Mouse (Mus musculus) hematopoietic stem cell, adult 5-6 weeks (primary cell): ENCODE data around the gene Exosc1. TPM values are rescaled to one million over a fixed set of nuclear protein-coding genes. Genes with fewer than 3 reads are reported as not detected.

Experiments used
- ATAC-seq, 2 experiments: fragments of 125-278 bp in 1 of 2; replicated peaks in 1 of 2; 2 replicates each; pipeline ENCODE4 v1.8.0; 2016 to 2017; ENCODE audit warnings: inconsistent platforms in 2 of 2, mild to moderate bottlenecking in 2 of 2, moderate number of reproducible peaks in 2 of 2, low read depth in 1 of 2, moderate TSS enrichment in 1 of 2; ENCODE audit not compliant: low FRiP score in 2 of 2, poor library complexity in 2 of 2, severe bottlenecking in 2 of 2, insufficient read depth in 1 of 2, low TSS enrichment in 1 of 2
- total RNA-seq: library from RNA; stranded (forward); fragments of 172-1452, 232-1000 nt; gene quantifications from 2 replicates; pipeline ENCODE4 v1.2.3, GENCODE M21; 2017

The Exosc1 gene
- total RNA-seq, 1 experiment from 2014 or later = 50.7 TPM

DNA sequence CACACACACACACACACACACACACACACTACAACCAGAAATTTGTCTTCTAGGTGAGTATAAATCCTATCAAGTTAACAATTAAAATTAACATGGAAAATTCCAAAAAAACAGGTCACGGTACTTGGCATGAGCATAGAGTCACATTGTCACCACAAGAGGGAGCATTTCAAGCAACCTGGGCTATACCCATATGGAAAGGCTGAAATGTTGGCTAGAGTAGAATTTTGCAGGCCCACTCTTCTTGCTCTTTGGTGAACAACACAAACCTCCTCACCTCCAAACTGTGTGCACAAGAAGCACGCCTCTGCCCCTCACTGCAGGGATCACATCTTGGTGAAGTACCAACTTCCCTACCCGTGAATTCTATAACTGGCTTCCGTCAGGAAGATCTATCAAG, 34.4 kb downstream of the Exosc1 start:
- no peak for ATAC-seq

DNA sequence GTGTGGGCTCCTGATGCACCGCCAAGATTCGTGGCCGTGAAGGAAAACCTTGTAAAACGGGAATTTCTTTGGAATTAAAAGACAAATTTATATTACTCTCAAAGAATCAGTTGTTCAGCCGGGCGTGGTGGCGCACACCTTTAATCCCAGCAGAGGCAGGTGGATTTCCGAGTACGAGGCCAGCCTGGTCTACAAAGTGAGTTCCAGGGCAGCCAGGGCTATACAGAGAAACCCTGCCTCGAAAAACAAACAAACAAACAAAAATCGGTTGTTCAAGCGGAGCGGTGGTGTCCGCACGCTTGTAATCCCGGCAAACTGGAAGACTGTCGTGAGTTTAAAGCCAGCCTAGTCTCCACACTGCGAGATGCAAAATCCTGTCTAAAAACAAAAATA, 36.9 kb downstream of the Exosc1 start:
- no peak for ATAC-seq

GRCm38 (mm10) chr19:41895460-41896318, 37.5 kb downstream of the Exosc1 start, which contains the start of gene Rrp12:
TSS of gene Rrp12 (minus strand) at chr19:41896173.
- ATAC-seq = peak; percentile 72 to 84

DNA sequence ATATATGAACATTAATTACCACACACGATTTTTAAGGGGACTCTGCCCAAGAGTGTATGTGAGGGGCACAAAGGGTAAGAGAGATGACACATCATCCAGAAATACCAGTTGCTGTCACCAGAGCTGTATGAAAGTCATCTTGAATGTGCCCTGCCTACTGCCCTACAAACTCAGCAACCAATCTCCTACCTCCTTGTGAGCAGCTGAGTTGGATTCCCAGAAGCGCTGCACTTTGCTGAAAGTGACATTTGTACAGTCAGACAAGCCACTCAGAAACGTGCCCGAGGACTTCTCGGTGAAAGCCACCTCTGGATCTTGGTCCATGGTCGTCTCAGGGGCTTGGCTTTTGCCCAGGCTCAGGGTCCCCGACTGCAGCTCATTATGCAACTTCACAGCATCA, 38.3 kb downstream of the Exosc1 start:
- no peak for ATAC-seq

DNA sequence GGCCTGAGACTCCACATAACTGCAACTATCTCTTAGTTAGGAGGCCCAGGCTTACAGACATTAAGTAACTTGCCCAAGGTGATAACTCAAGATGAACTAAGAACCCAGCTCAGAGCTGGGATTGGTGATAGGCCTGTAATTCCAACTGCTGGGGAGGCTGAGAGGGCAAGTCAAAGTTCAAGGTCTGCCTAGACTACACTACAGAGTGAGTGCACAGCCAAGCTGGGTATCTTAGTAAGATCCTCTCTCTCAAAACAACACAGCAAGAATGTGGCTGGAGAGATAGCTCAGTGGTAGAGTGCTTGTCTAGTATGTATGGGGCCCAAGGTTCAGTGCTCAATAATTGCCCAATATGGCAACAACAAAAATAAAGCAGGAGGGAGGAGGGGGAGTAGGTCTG, 45.0 kb downstream of the Exosc1 start:
- no peak for ATAC-seq

GRCm38 (mm10) chr19:41883882-41884281, 49.3 kb downstream of the Exosc1 start:
- ATAC-seq = no peak

DNA sequence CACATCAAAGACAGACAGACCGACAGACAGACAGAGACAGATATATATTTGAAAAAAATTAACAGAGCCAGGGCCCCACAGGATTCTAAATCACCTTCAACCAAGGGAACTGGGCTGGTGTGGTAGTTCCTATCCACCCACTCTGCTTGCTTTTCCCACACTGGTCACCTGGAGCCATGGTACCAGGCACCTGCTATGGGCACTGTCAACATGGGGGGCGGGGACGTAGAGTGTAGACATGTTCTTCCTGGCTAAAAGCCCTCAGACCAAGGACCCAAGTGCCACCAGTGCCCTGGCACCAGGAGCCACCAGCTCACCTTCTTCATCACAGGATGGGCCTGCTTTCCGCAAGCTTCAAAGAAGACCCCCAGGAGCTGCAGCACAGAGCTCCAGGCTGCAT, 51.4 kb downstream of the Exosc1 start:
- no peak for ATAC-seq

- 0 out of 4 replicates have a peak, but pooled peaks of 1 of the 2 experiments have one; percentile 37 for ATAC-seq
These were observed 58.9 kb downstream of the Exosc1 start for GRCm38 (mm10) chr19:41874356-41874755.

Other genes starting within 250 kb of the Exosc1 start
- 0.13 TPM in 1 of 2 replicates, not detected in the other for gene Slit1, start 189.8 kb downstream of the Exosc1 start, total RNA-seq
- 17.8 and 26.8 TPM in 2 replicates for gene Arhgap19, start 131.4 kb downstream of the Exosc1 start, total RNA-seq
- 11.4 and 16.7 TPM in 2 replicates for gene Frat1, start 103.5 kb downstream of the Exosc1 start, total RNA-seq
- gene Frat2, start 85.3 kb downstream of the Exosc1 start, total RNA-seq = 28.0 and 33.7 TPM in 2 replicates
- 12.2 and 18.9 TPM in 2 replicates for gene Rrp12, start 37.2 kb downstream of the Exosc1 start, total RNA-seq
- gene Pgam1, start 21.5 kb downstream of the Exosc1 start, total RNA-seq = 112 and 157 TPM in 2 replicates
- gene Zdhhc16, start 57 bp upstream of the Exosc1 start, total RNA-seq = 22.3 and 26.4 TPM in 2 replicates
- gene Mms19, start 47.7 kb upstream of the Exosc1 start, total RNA-seq = 23.1 and 24.8 TPM in 2 replicates
- 3.3 and 14.9 TPM in 2 replicates for gene Ubtd1, start 48.3 kb upstream of the Exosc1 start, total RNA-seq
- not detected in 2 replicates for gene Ankrd2, start 102.6 kb upstream of the Exosc1 start, total RNA-seq
- gene Hoga1, start 112.2 kb upstream of the Exosc1 start, total RNA-seq = 0.94 TPM in 1 of 2 replicates, not detected in the other
- not detected in 2 replicates for gene 4933411K16Rik, start 118.8 kb upstream of the Exosc1 start, total RNA-seq
- gene Morn4, start 152.9 kb upstream of the Exosc1 start, total RNA-seq = 1.1 and 2.8 TPM in 2 replicates
- 8.3 and 9.1 TPM in 2 replicates for gene Pi4k2a, start 157.0 kb upstream of the Exosc1 start, total RNA-seq
- 5.3 and 5.4 TPM in 2 replicates for gene Avpi1, start 195.6 kb upstream of the Exosc1 start, total RNA-seq
- 16.1 and 22.8 TPM in 2 replicates for gene Marveld1, start 214.0 kb upstream of the Exosc1 start, total RNA-seq
- 20.0 and 37.1 TPM in 2 replicates for gene Zfyve27, start 230.5 kb upstream of the Exosc1 start, total RNA-seq